Mouse (Mus musculus): ENCODE measurements at regions not wholly inside any gene's neighbourhood (a gene's known extent, or its start where the extent isn't known, plus 50 kb on each side); places are given as distances from the start of the nearest gene placed in this dataset.

DNA sequence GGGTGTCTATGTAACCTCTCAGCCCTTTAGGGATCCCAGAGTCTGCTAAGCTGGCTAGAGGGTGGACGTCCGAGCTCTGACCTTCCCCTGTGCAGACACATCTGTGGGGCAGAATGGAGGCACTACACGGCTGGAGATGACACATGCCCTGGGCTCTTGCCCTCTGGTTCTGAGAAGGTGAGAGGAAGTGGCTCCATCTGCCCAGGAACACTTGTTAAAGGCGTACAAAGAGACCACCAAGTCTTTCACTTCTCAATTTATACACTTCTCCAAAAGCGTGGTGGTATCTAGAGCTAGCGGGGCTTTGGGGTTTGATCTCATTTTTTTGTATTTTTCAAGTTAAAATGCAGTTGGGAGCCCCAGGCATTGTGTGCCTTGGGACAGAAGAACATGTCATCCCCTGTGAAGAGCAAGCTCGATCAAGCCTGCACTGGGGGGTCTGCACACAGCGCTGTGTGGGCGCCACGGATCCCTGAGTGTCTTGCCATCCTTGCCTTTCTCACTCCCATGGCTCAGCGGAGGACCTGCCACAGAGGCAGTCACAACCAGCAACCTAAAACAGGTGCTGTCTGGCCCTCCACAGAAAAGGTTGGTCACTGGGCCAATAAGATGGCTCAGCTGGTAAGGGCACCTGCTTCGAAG lies 121.6 kb upstream of the Slc22a12 start:
- no peak overlapping the region for H3K4me2 ChIP-seq (ENCODE audit: low read depth, low read length)
- ATAC-seq (ENCODE audit: low read depth), result no peak
- no peaks in the 10 kb centered on the region for H3K9me3 ChIP-seq (ENCODE audit: control insufficient read depth, low read length)
- H3K27ac ChIP-seq (ENCODE audit: low read length), result no peak overlapping the region
- H3K9ac ChIP-seq (ENCODE audit: low read length), result no peak overlapping the region
- peaks cover 3% of the 10 kb centered on the region; the same call in 1 of the 2 replicates for H3K27me3 ChIP-seq (ENCODE audit: control insufficient read depth, insufficient read depth, low read depth, low read length)
- H3K4me3 ChIP-seq (ENCODE audit: low read length), result no peak overlapping the region
- H3K4me1 ChIP-seq (replicated peaks; ENCODE audit: control insufficient read depth, insufficient read depth, low read length), result no peaks in the 10 kb centered on the region
- no peaks in the 10 kb centered on the region for H3K36me3 ChIP-seq (ENCODE audit: control insufficient read depth, insufficient read depth, low read length)
- 71% methylated on average over 12 of the region's 12 CpGs for WGBS

DNA sequence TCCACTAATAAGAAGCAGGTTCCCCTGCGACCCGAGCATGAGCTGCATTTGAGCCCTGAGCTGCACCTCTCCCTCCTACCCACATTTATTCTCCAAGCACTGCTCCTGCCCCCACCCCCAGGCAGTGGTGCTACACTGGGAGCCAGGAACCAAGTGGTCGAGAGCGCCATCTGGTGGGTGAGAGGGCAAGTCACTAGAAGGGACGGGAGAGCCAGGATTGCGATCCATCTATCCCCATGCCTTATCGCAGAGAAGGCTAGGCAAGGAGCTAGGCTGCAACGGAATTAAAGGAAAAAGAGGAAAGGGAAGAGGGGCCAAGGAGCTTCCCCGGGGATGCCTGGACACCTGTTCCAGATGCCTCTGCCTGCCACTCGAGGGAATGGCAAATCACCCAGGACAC lies 120.6 kb upstream of the Slc22a12 start:
- ATAC-seq (ENCODE audit: low read depth), result peak; percentile 59
- Histone ChIP-seq H3K4me3 (ENCODE audit: low read length) (no peak overlapping the region), H3K36me3 (ENCODE audit: control insufficient read depth, insufficient read depth, low read length) (no peaks in the 10 kb centered on the region), H3K9me3 (ENCODE audit: control insufficient read depth, low read length) (no peaks in the 10 kb centered on the region), H3K4me1 (replicated peaks; ENCODE audit: control insufficient read depth, insufficient read depth, low read length) (no peaks in the 10 kb centered on the region), H3K4me2 (ENCODE audit: low read depth, low read length) (no peak overlapping the region), H3K27me3 (ENCODE audit: control insufficient read depth, insufficient read depth, low read depth, low read length) (peaks cover 3% of the 10 kb centered on the region; the same call in 1 of the 2 replicates), H3K27ac (ENCODE audit: low read length) (no peak overlapping the region), H3K9ac (ENCODE audit: low read length) (no peak overlapping the region)
- WGBS, result 6% methylated on average over 10 of the region's 10 CpGs

GRCm38 (mm10) chr19:6662346-6662939 lies 119.6 kb upstream of the Slc22a12 start:
- no peaks in the 10 kb centered on the region for H3K9me3 ChIP-seq (ENCODE audit: control insufficient read depth, low read length)
- no peaks in the 10 kb centered on the region for H3K4me1 ChIP-seq (replicated peaks; ENCODE audit: control insufficient read depth, insufficient read depth, low read length)
- WGBS, result 17% methylated on average over 4 of the region's 4 CpGs
- no peak overlapping the region for H3K4me3 ChIP-seq (ENCODE audit: low read length)
- ATAC-seq (ENCODE audit: low read depth), result no peak
- no peaks in the 10 kb centered on the region for H3K36me3 ChIP-seq (ENCODE audit: control insufficient read depth, insufficient read depth, low read length)
- no peak overlapping the region for H3K9ac ChIP-seq (ENCODE audit: low read length)
- H3K4me2 ChIP-seq (ENCODE audit: low read depth, low read length), result no peak overlapping the region
- peaks cover 3% of the 10 kb centered on the region; the same call in 1 of the 2 replicates for H3K27me3 ChIP-seq (ENCODE audit: control insufficient read depth, insufficient read depth, low read depth, low read length)
- no peak overlapping the region for H3K27ac ChIP-seq (ENCODE audit: low read length)

DNA sequence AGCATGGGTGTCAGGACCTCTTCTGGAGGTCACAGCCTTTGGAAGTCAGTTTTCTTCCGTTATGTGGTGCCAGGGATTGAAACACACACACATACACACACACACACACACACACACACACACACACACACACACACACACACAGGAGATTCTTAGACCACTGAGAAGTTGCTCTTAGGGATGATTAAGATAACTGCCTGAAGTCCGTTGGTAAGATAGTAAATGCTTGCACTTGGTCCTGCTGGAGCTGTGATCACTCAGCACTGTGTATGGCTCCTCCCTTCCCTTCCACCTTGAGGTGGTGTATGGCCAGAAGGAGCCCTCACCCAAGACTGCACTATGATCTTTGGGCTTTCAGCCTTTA lies 118.7 kb upstream of the Slc22a12 start:
- no peak overlapping the region for H3K9ac ChIP-seq (ENCODE audit: low read length)
- peaks cover 3% of the 10 kb centered on the region; the same call in 1 of the 2 replicates for H3K27me3 ChIP-seq (ENCODE audit: control insufficient read depth, insufficient read depth, low read depth, low read length)
- no peak overlapping the region for H3K27ac ChIP-seq (ENCODE audit: low read length)
- H3K36me3 ChIP-seq (ENCODE audit: control insufficient read depth, insufficient read depth, low read length), result no peaks in the 10 kb centered on the region
- H3K4me2 ChIP-seq (ENCODE audit: low read depth, low read length), result no peak overlapping the region
- no peaks in the 10 kb centered on the region for H3K4me1 ChIP-seq (replicated peaks; ENCODE audit: control insufficient read depth, insufficient read depth, low read length)
- no peak overlapping the region for H3K4me3 ChIP-seq (ENCODE audit: low read length)
- H3K9me3 ChIP-seq (ENCODE audit: control insufficient read depth, low read length), result no peaks in the 10 kb centered on the region
- no peak for ATAC-seq (ENCODE audit: low read depth)
- WGBS, result 33% methylated on average over 2 of the region's 2 CpGs

- Histone ChIP-seq H3K27ac (ENCODE audit: low read length) (no peak overlapping the region), H3K4me2 (ENCODE audit: low read depth, low read length) (no peak overlapping the region), H3K9ac (ENCODE audit: low read length) (no peak overlapping the region), H3K4me3 (ENCODE audit: low read length) (no peak overlapping the region), H3K4me1 (replicated peaks; ENCODE audit: control insufficient read depth, insufficient read depth, low read length) (no peaks in the 10 kb centered on the region), H3K9me3 (ENCODE audit: control insufficient read depth, low read length) (no peaks in the 10 kb centered on the region), H3K27me3 (ENCODE audit: control insufficient read depth, insufficient read depth, low read depth, low read length) (peaks cover 3% of the 10 kb centered on the region; the same call in 1 of the 2 replicates), H3K36me3 (ENCODE audit: control insufficient read depth, insufficient read depth, low read length) (no peaks in the 10 kb centered on the region)
- no peak for ATAC-seq (ENCODE audit: low read depth)
- 26% methylated on average over 8 of the region's 8 CpGs for WGBS
Observed at GRCm38 (mm10) chr19:6660723-6661507, 118.1 kb upstream of the Slc22a12 start.

DNA sequence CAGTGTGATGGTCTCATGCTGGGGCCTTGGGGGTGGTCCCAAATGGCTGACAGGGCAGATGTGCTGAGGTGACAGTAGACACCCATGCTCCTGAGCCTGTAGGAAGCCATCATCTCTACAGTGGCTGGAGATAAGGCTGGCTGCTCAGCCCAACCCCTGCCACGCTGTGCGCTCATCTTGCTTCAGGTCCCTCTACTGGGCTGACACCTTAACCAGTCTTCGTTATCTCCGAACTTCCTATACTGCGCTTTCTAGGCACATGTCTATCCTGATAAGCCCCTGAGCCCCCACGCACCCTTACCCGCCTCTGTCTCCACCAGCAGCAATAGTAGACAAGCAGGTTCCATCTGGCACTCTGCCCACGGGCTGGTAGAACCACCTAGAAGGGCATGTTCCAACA lies 117.3 kb upstream of the Slc22a12 start:
- Histone ChIP-seq H3K4me2 (ENCODE audit: low read depth, low read length) (no peak overlapping the region), H3K36me3 (ENCODE audit: control insufficient read depth, insufficient read depth, low read length) (no peaks in the 10 kb centered on the region), H3K27ac (ENCODE audit: low read length) (no peak overlapping the region), H3K4me3 (ENCODE audit: low read length) (no peak overlapping the region), H3K9me3 (ENCODE audit: control insufficient read depth, low read length) (no peaks in the 10 kb centered on the region), H3K4me1 (replicated peaks; ENCODE audit: control insufficient read depth, insufficient read depth, low read length) (no peaks in the 10 kb centered on the region), H3K27me3 (ENCODE audit: control insufficient read depth, insufficient read depth, low read depth, low read length) (peaks cover 3% of the 10 kb centered on the region; the same call in 1 of the 2 replicates), H3K9ac (ENCODE audit: low read length) (no peak overlapping the region)
- ATAC-seq (ENCODE audit: low read depth), result no peak
- 65% methylated on average over 8 of the region's 8 CpGs for WGBS

DNA sequence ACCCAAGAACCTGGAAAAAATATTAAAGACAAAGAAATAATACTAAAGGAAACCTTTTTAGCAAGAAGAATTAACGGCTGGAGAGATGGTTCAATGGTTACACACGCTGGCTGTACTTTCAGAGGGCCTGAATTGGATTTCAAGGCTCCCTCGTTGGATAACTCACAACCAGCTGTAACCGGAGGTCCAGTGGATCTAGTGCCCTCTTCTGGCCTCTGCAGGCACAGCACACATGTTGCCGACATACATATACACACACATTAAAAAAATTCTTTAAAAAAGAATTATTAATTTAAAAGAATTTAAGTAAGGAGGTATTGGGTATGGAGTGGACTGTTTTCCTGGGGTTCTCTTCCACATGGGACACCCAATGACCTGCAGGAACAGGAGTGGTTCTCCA lies 111.7 kb upstream of the Slc22a12 start:
- H3K27me3 ChIP-seq (ENCODE audit: control insufficient read depth, insufficient read depth, low read depth, low read length), result no peaks in the 10 kb centered on the region
- H3K4me1 ChIP-seq (replicated peaks; ENCODE audit: control insufficient read depth, insufficient read depth, low read length), result no peaks in the 10 kb centered on the region
- H3K9ac ChIP-seq (ENCODE audit: low read length), result no peak overlapping the region
- no peak for ATAC-seq (ENCODE audit: low read depth)
- no peak overlapping the region for H3K27ac ChIP-seq (ENCODE audit: low read length)
- H3K9me3 ChIP-seq (ENCODE audit: control insufficient read depth, low read length), result no peaks in the 10 kb centered on the region
- H3K4me3 ChIP-seq (ENCODE audit: low read length), result no peak overlapping the region
- 91% methylated on average over 5 of the region's 5 CpGs for WGBS
- H3K36me3 ChIP-seq (ENCODE audit: control insufficient read depth, insufficient read depth, low read length), result no peaks in the 10 kb centered on the region
- H3K4me2 ChIP-seq (ENCODE audit: low read depth, low read length), result no peak overlapping the region

DNA sequence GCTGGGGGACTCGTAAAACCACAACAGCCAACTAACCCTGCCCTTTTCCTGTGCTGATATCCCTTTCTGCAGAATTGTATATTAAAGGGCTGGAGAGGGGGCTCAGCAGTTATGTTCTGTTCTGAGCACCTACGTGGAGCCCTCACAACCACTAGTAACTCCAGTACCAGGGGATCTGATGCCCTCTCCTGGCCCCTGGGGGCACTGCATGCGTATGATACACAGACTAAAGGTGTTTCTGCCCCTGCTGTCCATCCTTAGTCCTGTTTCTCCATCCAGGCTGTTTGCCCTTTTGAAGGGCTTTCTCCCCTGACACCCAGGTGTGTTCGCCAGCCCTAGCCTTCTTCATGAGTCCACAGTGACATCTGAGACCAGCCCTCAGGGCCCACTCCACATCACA lies 109.9 kb upstream of the Slc22a12 start:
- Histone ChIP-seq H3K4me2 (ENCODE audit: low read depth, low read length) (no peak overlapping the region), H3K4me1 (replicated peaks; ENCODE audit: control insufficient read depth, insufficient read depth, low read length) (no peaks in the 10 kb centered on the region), H3K36me3 (ENCODE audit: control insufficient read depth, insufficient read depth, low read length) (no peaks in the 10 kb centered on the region), H3K4me3 (ENCODE audit: low read length) (no peak overlapping the region), H3K9me3 (ENCODE audit: control insufficient read depth, low read length) (no peaks in the 10 kb centered on the region), H3K27ac (ENCODE audit: low read length) (no peak overlapping the region), H3K27me3 (ENCODE audit: control insufficient read depth, insufficient read depth, low read depth, low read length) (no peaks in the 10 kb centered on the region), H3K9ac (ENCODE audit: low read length) (no peak overlapping the region)
- WGBS, result 81% methylated on average over 4 of the region's 4 CpGs
- ATAC-seq (ENCODE audit: low read depth), result no peak

DNA sequence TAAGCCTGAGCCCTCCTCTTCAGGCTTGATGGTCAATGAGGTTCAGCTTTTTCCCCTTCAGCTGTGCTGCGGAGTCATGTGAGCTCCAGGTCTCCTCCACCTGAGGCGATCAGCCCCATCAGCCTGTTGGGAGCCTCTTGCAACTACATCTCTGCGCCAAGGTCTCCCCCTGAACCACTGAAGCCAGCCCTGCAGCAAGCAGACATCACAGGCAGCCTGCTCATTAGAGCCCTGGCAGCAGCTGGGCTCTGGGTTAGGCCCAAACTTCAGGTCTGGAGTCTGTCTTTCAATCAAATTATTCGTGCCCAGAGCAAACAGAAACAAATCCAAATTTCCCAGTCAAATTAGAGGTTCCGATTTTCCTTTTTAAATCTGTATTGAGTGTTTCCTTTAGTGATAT lies 108.4 kb upstream of the Slc22a12 start:
- WGBS, result 74% methylated on average over 5 of the region's 5 CpGs
- no peak overlapping the region for H3K9ac ChIP-seq (ENCODE audit: low read length)
- H3K4me2 ChIP-seq (ENCODE audit: low read depth, low read length), result no peak overlapping the region
- no peak overlapping the region for H3K4me3 ChIP-seq (ENCODE audit: low read length)
- H3K9me3 ChIP-seq (ENCODE audit: control insufficient read depth, low read length), result no peaks in the 10 kb centered on the region; the same call in 1 of the 2 replicates
- ATAC-seq (ENCODE audit: low read depth), result no peak
- no peaks in the 10 kb centered on the region for H3K36me3 ChIP-seq (ENCODE audit: control insufficient read depth, insufficient read depth, low read length)
- no peaks in the 10 kb centered on the region for H3K4me1 ChIP-seq (replicated peaks; ENCODE audit: control insufficient read depth, insufficient read depth, low read length)
- H3K27ac ChIP-seq (ENCODE audit: low read length), result no peak overlapping the region
- H3K27me3 ChIP-seq (ENCODE audit: control insufficient read depth, insufficient read depth, low read depth, low read length), result no peaks in the 10 kb centered on the region
